Mouse (Mus musculus) hindbrain, postnatal 0 days (tissue): ENCODE data around the gene Tesk1. TPM values are rescaled to one million over a fixed set of nuclear protein-coding genes. Genes with fewer than 3 reads are reported as not detected.

Experiments
- ATAC-seq: fragments of 200-750 bp; cut with Nextera tagmentation; 2 replicates; pipeline ENCODE4 v1.8.0; 2017; ENCODE audit warnings: mild to moderate bottlenecking, moderate TSS enrichment, moderate library complexity
- DNase-seq: peaks from one replicate; pipeline ENCODE4 v3.0.0-alpha.2; 2015; ENCODE audit warnings: low spot score
- H3K27ac ChIP-seq: fragments of 300-500 bp; sonication (generic); 2 replicates; pipeline ENCODE4 v1.5.1; 2014; ENCODE audit warnings: mild to moderate bottlenecking
- H3K27me3 ChIP-seq: fragments of 300-500 bp; sonication (generic); 2 replicates; pipeline ENCODE4 v1.6.1; 2014; ENCODE audit warnings: low read length, mixed read lengths; ENCODE audit not compliant: insufficient read depth
- H3K36me3 ChIP-seq: fragments of 300-500 bp; sonication (generic); 2 replicates; pipeline ENCODE4 v1.6.1; 2014; ENCODE audit warnings: low read length, mixed read lengths; ENCODE audit not compliant: insufficient read depth
- H3K4me1 ChIP-seq: fragments of 300-500 bp; sonication (generic); 2 replicates; pipeline ENCODE4 v1.6.1; 2014; ENCODE audit warnings: antibody characterized with exemption, low read length, mixed read lengths; ENCODE audit not compliant: insufficient read depth
- H3K4me2 ChIP-seq: fragments of 300-500 bp; sonication (generic); 2 replicates; pipeline ENCODE4 v1.6.1; 2014; ENCODE audit warnings: low read depth, mild to moderate bottlenecking, low read length, moderate library complexity, mixed read lengths
- H3K4me3 ChIP-seq: fragments of 300-500 bp; sonication (generic); 2 replicates; pipeline ENCODE4 v1.5.1; 2014; ENCODE audit warnings: low read length
- H3K9ac ChIP-seq: fragments of 300-500 bp; sonication (generic); replicated peaks from 2 replicates; pipeline ENCODE4 v1.6.1; 2014; ENCODE audit warnings: mild to moderate bottlenecking, low read length, moderate library complexity, mixed read lengths
- H3K9me3 ChIP-seq: fragments of 300-500 bp; sonication (generic); 2 replicates; pipeline ENCODE4 v1.6.1; 2016; ENCODE audit warnings: low read length, mixed read lengths
- CTCF ChIP-seq: IDR thresholded peaks from 2 replicates; pipeline ENCODE4 v1.5.1; 2016; ENCODE audit warnings: antibody characterized with exemption, control low read depth, low read depth
- WGBS: fragments of 180-500 bp; shearing (Covaris S2); extraction: QIAGEN DNeasy Blood & Tissue Kit; methylation state at CpG from one replicate; pipeline ENCODE4 v1.1.7; 2014; 5-methylcytosine and 5-hydroxymethylcytosine counted together
- polyA plus RNA-seq: library from polyadenylated mRNA; unstranded; fragments of >200 nt; fragmentation: Nextera tagmentation; extraction: Ambion mirVana; gene quantifications from 2 replicates; pipeline ENCODE4 v1.2.1, GENCODE M21; 2015
- total RNA-seq: library from RNA; depleted of rRNA; stranded (reverse); fragments of >200 nt; gene quantifications from 2 replicates; pipeline ENCODE4 v1.2.3, GENCODE M21; 2014

Tesk1 gene
- total and polyA plus RNA-seq, 2 experiments from 2014 or later: 17.8 to 171 TPM

DNA sequence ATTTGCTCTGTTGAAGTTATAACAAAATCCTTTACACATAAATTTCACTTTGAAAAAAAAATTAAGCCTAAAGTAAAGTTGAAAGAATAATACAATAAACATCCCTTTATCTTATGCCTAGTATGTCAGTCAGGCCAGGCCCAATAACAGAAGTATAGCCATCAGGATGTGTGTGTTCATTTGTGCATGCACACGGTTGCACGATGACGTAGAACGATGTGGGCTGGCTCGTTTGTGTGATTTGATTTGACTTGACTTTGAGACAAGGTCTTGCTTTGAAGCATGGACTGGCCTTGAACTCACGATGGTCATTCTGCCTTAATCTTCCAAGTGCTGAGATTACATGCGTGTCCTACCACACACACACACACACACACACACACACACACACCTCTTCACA lies 25.1 kb downstream of the Tesk1 start:
- WGBS: 87% methylated on average over 7 of the region's 7 CpGs
- Histone ChIP-seq H3K4me3 (no peak overlapping the region), H3K9me3 (no peaks in the 10 kb centered on the region), H3K9ac (no peak overlapping the region), H3K27ac (no peak overlapping the region), H3K27me3 (no peaks in the 10 kb centered on the region), H3K4me2 (no peak overlapping the region), H3K4me1 (no peaks in the 10 kb centered on the region), H3K36me3 (no peaks in the 10 kb centered on the region)
- ATAC-seq: no peak
- TF ChIP-seq CTCF: no peak
- no peak for DNase-seq

DNA sequence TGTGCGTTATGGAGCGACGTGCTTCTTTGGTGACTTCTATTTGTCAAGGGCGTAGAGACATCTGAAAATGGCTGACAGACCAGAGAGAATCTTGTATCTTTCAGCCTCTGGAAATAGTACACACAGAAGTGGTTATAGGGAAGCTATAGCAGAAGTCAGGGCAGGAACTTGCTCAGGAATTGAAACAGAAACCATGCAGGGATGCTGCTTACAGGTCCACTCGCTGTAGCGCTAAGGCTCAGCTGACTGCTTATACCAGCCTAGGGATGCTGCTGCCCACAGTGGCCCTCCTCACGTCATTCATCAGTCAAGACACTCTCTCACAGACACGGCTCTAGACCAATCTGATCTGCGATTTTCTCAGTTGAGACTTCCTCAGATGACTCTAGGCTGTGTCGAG lies 28.6 kb downstream of the Tesk1 start:
- no peaks in the 10 kb centered on the region for H3K4me1 ChIP-seq
- no peak for TF ChIP-seq CTCF
- H3K9me3 ChIP-seq: no peaks in the 10 kb centered on the region
- no peak overlapping the region for H3K4me3 ChIP-seq
- no peak overlapping the region for H3K9ac ChIP-seq
- ATAC-seq (no peak), DNase-seq (no peak)
- WGBS: 90% methylated on average over 10 of the region's 10 CpGs
- H3K27me3 ChIP-seq: no peaks in the 10 kb centered on the region
- no peak overlapping the region for H3K4me2 ChIP-seq
- H3K36me3 ChIP-seq: no peaks in the 10 kb centered on the region
- H3K27ac ChIP-seq: no peak overlapping the region

DNA sequence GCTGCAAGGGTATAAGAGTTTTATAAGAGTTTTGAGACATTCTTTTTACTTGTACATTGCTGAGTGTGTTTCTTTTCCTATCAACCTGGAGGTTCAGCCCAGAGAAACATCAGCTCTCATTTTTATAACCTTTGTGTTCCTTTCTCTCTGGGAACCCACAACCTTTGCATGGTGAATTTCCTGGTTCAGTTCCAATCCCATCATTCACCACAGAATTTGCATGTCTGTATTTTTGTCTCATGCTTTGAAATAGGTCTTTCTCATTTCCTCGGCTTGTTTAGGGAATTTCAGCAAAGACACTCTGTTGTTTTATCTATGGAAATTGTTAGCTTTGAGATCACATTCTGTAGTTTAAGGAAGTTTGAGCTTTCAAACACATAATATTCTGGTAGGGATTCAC lies 31.9 kb downstream of the Tesk1 start:
- H3K36me3 ChIP-seq: no peaks in the 10 kb centered on the region
- no peak for DNase-seq
- no peaks in the 10 kb centered on the region for H3K9me3 ChIP-seq
- WGBS: 82% methylated on average over 1 of the region's 1 CpGs
- no peak for TF ChIP-seq CTCF
- H3K4me3 ChIP-seq: no peak overlapping the region
- no peak overlapping the region for H3K27ac ChIP-seq
- H3K9ac ChIP-seq: no peak overlapping the region
- ATAC-seq: no peak
- H3K4me1 ChIP-seq: 0 out of 2 replicates have a peak, but pooled peaks cover 3% of the 10 kb centered on the region
- H3K4me2 ChIP-seq: no peak overlapping the region
- no peaks in the 10 kb centered on the region for H3K27me3 ChIP-seq

DNA sequence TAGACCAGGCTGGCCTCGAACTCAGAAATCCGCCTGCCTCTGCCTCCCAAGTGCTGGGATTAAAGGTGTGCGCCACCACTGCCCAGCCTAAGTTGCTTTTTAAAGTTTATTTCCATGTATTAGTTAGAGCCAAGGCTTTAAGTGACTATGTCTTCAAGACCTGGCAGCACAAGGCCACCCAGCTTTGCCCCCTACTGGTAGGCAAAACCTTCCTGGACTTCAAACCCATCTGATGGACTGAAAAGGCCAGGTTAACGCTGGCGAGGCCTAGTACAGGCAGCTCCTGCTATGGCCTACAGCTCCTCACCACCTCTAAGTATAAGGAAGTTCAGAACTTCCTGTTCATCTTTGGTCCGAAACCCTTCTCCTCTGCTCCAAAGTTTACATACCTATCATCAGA lies 34.9 kb downstream of the Tesk1 start:
- Histone ChIP-seq H3K4me2 (no peak overlapping the region), H3K27me3 (no peaks in the 10 kb centered on the region), H3K27ac (no peak overlapping the region), H3K4me1 (0 out of 2 replicates have a peak, but pooled peaks cover 3% of the 10 kb centered on the region), H3K36me3 (no peaks in the 10 kb centered on the region), H3K9ac (no peak overlapping the region), H3K4me3 (no peak overlapping the region), H3K9me3 (no peaks in the 10 kb centered on the region)
- TF ChIP-seq CTCF: peak; percentile 14; the same call in 1 of the 2 replicates
- DNase-seq (no peak), ATAC-seq (no peak)
- 79% methylated on average over 6 of the region's 6 CpGs for WGBS

DNA sequence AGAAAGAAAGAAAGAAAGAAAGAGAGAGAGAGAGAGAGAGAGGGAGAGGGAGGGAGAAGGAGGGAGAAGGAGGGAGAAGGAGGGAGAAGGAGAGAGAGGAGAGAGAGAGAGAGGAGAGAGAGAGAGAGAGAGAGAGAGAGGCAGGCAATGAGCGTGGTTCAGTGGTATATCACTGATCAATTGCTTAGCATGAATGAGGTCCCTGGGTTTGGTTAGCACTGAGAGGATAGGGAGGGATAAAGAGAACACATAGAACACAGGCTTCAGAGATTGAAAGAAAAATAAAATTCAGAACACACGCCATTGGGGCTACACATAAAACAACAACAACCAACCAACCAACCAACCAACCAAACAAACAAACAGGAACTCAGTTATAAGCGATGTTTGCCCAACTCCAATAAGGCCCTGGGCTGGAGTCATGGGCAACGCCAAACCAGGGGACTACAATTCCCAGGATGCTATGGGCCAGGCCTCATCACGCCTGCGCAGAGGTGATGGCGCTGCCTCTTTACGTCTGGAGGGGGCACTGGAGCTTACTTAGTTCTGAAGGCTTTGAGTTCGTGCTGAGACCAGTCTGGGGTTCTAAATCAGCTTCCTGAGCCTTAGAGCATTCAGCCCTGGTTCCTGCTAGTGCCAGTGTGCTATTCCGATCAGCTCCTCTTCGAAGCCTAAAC lies 36.3 kb downstream of the Tesk1 start:
- 0 out of 2 replicates have a peak, but pooled peaks cover 3% of the 10 kb centered on the region for H3K4me1 ChIP-seq
- peak; percentile 94 for DNase-seq
- peak; percentile 96 for ATAC-seq
- no peaks in the 10 kb centered on the region for H3K36me3 ChIP-seq
- H3K27ac ChIP-seq: no peak overlapping the region
- 23% methylated on average over 11 of the region's 11 CpGs for WGBS
- peak; percentile 67 for TF ChIP-seq CTCF
- H3K9ac ChIP-seq: no peak overlapping the region
- no peaks in the 10 kb centered on the region for H3K27me3 ChIP-seq
- peak overlapping the region; percentile 42 for H3K4me2 ChIP-seq
- peak overlapping the region; percentile 5; the same call in 1 of the 2 replicates for H3K4me3 ChIP-seq
- H3K9me3 ChIP-seq: no peaks in the 10 kb centered on the region

DNA sequence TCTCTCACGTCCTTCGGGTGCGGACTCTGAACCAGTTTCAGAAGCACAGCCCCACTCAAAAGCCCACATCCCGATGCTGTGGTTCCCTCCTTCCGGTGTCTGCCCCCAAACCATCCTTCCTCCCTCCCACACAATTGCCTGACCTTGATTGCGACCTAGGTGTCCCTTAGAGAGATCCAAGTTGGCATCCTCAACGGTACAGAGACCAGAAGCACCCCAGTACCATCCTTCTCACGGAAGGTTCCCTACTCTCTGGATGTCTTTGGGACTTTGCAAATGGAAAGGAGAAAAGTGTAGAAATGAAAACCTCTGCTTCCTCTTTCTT lies 36.8 kb downstream of the Tesk1 start:
- TF ChIP-seq CTCF: no peak
- no peaks in the 10 kb centered on the region for H3K36me3 ChIP-seq
- no peaks in the 10 kb centered on the region for H3K9me3 ChIP-seq
- peak overlapping the region; percentile 42 for H3K4me2 ChIP-seq
- peak overlapping the region; percentile 5; the same call in 1 of the 2 replicates for H3K4me3 ChIP-seq
- no peaks in the 10 kb centered on the region for H3K27me3 ChIP-seq
- no peak overlapping the region for H3K9ac ChIP-seq
- no peak for DNase-seq
- H3K4me1 ChIP-seq: 0 out of 2 replicates have a peak, but pooled peaks cover 3% of the 10 kb centered on the region
- no peak for ATAC-seq
- 51% methylated on average over 8 of the region's 8 CpGs for WGBS
- H3K27ac ChIP-seq: no peak overlapping the region
